Mouse (Mus musculus): ENCODE results near the gene Zdbf2.

GRCm38 (mm10) chr1:63239305-63239704 lies 33.8 kb upstream of the Zdbf2 start:
- TF ChIP-seq MYOG (IDR thresholded peaks at IDR 0.05; ENCODE audit: control insufficient read depth, extremely low read depth, insufficient read length) (no peak), CTCF (IDR thresholded peaks at IDR 0.05; ENCODE audit: control insufficient read depth, insufficient read depth, insufficient read length) (no peak), USF1 (IDR thresholded peaks at IDR 0.05; ENCODE audit: low read depth) (no peak), MAX (IDR thresholded peaks at IDR 0.05) (no peak)

All from C2C12 (cell line).